Mouse (Mus musculus) heart, adult 9 months (tissue): ENCODE data around the gene Efs.

ENCODE experiments used
- DNase-seq, 2 experiments: peaks; one replicate each; pipeline ENCODE4 v3.0.0; 2022; ENCODE audit warnings: low spot score in 2 of 2

Efs gene

DNA sequence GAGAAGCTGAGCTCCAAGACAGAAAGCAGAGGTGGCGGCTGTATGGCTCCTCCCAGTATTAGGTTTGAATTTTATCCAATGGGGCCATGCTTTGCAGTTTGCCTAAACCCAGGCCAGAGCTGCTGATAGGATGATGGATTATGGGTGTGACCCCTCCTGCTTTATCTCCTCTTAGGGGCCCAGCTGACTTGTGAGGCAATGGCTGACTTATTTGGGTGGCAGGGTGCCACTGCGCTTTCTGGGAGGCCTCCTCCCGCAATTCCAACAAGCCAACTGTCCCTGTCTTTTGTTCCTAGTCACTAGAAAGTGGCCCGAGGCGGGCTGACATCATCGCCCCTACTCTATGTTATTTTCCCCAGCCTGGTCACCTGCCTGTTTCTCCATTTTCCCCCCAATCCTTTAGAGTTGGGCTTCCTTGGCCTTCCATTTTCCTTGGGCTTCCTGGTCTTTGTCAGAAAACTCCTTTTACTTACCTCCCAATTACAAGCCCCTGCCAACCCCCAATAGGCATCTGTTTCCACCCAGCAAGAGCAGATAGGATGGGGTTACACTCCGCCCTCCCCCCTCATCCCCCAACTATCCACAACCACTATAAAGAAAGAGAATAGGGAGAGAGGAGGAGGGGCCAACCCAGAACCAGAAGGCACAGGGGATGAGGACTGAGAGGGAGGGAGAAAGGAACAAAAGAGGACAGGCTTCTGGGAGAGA is 1.1 kb downstream of the Efs start:
- peak; percentile 79 to 82 for DNase-seq

DNA sequence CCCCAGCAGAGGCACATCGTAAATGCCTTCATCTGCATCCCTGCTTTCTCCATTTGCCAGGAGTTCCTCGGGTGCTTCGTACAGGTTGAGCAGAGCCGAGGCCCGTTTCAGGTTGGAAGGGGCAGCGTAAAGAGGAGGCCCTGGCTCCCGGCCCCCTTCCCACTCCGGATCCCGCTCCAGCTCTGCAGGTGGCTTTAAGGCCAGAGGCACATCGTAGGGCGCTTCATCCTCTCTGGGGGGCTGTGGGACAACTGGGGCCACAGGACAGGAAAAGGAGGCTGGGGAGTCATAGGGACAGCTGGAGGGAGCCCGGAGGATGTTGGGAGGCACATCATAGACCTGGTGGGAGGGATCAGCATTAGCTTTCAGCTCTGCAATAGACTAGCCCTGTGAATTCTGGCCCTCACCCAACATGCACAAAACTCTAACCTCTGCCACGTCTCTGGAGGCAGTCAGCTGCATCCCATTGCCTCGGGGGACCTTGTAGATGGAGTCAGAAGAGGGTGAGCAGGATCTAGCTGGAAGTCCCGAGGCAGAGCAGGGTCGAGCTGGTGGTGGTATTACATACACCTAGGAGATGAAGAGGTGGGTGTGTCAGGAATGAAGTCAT is 5.7 kb downstream of the Efs start:
- DNase-seq, result no peak

DNA sequence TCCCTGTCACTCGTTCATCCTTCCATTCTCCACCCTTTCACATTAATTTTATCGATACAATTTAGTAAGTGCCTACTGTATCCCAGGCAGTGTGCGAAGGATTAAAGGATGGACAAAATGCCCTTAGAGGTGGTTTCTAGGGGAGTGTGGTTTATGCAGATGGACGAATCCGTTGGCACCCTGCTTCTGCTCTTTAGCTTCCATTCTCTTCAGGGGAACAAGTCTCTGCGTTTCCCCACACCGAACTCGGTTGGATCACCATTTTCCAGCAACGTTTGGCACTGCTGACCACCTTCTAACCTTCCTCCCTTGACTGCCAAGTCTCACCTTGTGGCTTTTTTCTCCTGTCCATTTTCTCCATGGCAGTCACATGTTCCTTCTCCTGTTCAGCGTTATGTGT is 12.6 kb downstream of the Efs start:
- DNase-seq, result no peak

DNA sequence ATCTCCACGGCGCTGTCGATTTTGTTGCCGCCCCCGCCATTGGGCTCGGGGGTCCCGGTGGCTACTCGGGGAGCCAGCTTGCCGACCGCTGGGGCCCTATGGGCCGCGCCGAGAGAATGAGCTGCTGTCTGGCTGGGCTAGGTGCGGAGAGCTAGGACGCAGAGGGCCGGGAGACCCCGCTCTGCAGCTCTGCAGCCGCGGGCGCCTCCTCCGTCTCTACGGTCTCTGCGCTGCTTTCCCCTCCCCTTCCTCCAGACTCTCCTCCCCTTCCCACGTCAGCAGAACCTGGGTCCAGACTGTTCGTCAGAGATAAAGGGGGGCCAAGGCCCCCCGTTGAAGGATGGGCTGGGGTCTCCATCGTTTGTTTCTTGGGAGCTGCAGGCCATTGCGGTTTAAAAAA is 13.0 kb downstream of the Efs start, which contains the start of gene Slc22a17:
TSS of gene Slc22a17 (minus strand) at position 247 of the 400 bp plus-strand sequence.
- DNase-seq, result peak; percentile 68 to 69

DNA sequence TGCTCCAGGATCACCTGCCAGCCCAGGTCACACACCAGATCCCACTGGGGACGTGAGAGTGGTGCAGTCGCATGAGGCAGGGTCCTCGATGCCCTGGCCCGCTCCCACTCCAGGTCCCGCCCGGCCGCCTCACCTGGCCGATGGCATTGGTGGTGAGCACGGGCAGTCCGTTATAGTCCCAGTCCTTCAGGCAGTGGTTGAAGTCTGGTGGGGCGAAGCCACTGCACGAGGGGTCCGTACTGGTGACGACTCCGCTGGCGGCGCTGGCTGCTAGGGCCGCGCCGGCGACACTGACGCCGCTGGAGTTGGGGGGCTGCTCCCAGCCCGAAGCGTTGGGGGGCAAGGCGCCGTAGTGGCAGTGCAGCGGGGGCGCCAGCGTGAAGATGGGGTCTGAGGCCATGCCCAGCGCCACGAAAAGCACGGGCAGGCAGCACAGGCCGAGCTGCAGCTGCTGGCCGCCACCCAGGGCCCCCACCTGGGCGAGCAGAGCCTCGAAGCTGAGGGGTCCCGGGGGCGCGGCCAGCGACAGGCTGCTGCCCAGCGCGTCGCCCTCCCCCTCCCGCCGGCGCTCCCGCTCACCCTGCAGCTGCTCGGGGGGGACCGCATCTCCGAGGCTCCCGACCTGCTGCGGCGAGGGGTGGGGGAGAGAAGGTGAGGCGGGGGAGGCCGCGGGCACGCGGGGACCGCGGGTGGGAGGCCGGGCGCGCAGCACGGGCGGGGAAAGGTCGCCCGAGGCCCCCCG is 13.6 kb downstream of the Efs start:
- DNase-seq, result no peak

DNA sequence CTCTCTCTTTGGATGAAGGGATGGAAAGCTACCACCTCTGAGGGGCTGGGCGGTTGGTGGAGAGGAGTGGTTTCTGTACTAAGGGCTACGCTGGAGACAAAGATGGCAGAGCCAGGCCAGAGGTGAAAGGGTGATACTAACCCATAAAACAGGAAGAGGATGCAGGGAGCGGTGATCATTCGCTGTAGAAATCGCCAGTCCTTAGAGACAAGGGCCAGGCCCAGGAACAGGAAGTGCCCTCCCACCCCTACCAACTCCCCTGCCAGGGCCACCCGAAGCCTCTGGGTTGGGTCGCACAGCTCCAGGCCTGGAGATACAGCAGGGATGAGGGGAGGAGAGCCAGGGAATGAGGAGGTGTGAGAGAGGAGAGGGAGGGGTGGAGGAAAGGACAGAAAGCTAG is 17.2 kb downstream of the Efs start:
- DNase-seq, result no peak

DNA sequence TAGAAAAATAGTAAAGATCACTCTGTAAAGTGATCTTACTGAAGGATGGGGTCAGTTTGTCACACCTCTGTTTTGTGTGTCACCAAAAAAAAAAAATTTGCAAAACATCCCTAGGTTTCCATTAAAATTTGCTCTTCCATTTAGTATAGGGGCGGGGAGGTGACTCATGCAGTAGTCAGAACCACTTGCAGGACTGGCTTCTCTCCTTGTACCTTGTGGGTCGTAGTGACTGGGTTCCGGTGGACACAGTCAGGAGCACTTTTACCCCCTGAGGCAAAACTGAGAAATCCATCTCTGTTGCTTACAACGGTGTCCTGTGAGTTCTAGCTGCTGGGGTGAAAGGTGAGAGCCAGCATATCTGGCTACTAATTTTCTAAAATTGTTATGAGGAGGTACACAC is 22.3 kb downstream of the Efs start:
- DNase-seq, result no peak

DNA sequence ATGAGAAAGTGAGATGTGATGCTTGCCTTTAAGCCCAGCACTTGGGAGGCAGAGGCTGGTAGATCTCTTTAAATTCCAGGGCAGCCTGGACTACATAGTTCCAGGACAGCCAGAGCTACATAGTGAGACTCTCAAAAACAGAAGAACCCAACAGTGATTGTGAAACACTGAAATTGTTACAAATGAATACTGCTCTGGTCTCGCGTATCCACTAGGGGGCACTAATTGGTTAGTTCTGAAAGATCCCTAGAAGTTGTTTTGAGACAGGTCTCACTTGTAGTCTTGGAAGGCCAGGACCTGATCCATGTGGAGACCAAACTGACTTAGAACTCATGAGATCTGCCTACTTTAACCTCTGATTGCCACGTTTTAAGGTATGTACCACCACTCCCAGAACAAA is 25.5 kb downstream of the Efs start:
- peak; percentile 49 to 74 for DNase-seq

DNA sequence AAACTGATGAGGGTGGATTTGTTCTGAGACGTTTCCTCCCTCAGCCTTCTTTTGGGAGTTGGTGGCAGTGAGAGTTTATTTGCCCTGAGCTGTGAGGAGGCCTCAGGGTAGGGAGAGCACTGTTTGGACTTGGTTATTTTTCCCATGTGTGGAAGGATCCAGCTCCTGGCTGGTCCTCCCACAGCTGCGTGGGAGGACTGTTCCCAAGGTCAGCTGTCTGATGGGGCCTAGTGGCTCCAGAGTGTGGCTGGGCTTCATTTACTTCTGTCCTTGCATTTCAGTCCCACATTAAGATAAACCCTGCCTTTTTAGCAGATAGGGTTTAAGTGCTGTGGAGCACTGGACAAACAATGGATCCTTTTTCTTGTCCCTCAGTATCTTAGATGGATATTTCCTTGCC is 28.5 kb downstream of the Efs start:
- DNase-seq, result no peak

DNA sequence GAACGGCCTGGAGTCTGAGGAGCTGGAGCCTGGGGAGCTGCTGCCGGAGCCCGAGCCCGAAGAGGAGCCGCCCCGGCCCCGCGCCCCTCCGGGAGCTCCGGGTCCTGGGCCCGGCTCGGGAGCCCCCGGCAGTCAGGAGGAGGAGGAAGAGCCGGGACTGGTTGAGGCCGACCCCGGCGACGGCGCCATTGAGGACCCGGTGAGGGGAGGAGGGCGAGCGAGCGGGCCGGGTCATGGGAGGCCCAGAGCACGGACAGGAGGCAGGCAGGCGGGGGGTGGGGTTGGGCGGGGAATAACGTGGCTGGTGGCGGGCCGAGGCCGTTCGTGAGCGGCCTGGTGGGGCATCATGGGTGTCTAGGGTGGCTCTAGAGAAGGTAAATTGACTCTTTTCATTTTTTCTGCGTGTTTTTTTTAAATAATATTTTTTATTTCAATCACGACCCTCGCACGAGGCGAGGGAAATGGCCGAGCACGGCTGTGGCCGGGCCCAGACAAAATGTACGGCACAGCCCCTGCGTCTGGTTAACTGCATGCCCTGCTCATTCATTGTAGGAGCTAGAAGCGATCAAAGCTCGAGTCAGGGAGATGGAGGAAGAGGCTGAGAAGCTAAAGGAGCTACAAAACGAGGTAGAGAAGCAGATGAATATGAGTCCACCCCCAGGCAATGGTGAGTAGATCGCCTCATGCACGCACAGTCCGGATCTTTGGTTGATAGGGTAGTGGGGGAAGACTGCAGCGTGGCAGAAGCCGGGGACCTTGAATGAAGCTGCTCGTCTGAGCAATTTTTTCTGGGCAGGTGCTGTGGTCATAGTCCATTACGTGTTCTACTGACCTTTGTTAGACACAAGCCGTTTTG is 31.4 kb downstream of the Efs start:
- DNase-seq, result no peak

DNA sequence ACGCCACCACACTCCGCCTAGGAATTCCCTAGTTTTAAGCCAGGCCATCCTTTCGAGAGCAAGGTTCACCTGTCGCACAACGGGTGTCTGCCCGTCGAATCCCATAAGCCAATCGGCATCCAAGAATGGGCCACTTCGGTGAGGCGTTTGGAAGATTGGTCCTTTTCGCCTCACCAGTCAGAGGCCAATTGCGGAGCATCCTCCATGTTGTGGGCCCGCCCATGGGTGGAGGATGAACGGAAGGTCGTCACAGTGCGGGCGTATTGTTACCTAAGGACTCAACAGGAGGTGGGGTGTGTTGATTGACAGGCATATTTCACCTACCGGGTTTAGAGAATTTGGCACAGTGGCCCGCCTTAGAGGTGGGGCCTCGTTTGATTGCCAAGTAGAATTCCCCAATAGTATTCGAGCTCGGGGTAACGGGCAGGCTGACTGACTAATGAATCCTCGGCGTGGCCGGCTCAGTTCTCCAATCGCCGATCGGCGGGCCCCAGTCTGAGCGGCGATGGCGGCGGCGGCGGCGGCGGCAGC is 32.2 kb downstream of the Efs start:
- peak; percentile 100 for DNase-seq

DNA sequence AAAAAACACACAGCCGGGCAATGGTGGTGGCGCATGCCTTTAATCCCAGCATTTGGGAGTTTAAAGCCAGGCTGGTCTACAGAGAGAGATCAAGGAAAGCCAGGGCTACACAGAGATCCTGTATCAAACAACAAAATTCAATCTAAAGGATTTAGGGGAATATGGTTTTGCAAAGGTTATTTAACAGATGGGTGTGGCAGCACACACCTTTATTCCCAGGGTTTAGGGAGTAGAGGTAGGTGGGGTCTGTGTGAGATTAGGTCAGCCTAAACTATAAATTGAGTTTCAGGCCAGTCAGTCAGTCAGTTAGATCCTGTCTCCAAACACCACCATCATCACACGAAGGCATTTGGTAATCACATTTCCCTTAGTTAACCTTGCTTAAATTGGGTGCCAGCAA is 33.7 kb downstream of the Efs start, which contains the start of gene Pabpn1:
TSS of gene Pabpn1 (plus strand) at position 301 of the 400 bp plus-strand sequence.
- no peak for DNase-seq

DNA sequence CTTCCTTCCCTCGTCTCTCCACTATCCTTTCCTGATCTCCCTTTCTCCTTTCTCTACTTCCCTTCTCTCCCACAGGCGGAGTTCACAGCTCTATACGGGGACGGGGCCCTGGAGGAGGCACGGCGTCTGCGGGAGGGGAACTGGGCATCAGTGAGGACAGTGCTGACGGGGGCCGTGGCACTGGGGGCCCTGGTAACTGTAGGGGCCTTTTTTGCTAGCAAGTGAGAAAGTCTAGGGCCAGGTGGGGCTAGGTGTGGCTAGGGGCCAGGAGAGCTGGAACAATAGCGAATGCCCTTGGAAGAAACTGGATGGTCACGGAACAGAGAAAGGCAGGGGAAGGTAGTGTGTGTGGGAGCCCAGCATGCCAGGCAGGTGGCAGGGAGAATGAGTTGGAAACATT is 40.6 kb downstream of the Efs start:
- DNase-seq, result no peak

DNA sequence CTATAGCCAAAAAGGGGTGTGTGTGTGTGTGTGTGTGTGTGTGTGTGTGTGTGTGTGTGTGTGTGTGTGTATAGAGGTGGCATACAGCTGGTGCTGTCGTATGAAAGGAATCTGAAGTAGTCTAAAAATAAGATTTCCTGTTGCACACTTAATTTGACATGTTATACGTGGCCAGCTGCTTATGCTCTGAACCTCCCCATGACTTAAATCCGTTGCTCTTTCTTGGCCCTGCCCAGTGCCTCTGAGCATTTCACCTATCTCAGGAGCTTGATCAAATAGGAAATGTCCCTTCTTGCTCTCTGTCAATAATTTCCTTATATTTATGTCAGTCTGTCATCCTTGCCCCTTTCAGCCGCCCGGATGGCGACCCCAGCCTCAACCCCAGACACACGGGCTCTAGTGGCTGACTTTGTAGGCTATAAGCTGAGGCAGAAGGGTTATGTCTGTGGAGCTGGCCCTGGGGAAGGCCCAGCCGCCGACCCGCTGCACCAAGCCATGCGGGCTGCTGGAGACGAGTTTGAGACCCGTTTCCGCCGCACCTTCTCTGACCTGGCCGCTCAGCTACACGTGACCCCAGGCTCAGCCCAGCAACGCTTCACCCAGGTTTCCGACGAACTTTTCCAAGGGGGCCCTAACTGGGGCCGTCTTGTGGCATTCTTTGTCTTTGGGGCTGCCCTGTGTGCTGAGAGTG is 41.8 kb downstream of the Efs start:
- DNase-seq, result no peak

DNA sequence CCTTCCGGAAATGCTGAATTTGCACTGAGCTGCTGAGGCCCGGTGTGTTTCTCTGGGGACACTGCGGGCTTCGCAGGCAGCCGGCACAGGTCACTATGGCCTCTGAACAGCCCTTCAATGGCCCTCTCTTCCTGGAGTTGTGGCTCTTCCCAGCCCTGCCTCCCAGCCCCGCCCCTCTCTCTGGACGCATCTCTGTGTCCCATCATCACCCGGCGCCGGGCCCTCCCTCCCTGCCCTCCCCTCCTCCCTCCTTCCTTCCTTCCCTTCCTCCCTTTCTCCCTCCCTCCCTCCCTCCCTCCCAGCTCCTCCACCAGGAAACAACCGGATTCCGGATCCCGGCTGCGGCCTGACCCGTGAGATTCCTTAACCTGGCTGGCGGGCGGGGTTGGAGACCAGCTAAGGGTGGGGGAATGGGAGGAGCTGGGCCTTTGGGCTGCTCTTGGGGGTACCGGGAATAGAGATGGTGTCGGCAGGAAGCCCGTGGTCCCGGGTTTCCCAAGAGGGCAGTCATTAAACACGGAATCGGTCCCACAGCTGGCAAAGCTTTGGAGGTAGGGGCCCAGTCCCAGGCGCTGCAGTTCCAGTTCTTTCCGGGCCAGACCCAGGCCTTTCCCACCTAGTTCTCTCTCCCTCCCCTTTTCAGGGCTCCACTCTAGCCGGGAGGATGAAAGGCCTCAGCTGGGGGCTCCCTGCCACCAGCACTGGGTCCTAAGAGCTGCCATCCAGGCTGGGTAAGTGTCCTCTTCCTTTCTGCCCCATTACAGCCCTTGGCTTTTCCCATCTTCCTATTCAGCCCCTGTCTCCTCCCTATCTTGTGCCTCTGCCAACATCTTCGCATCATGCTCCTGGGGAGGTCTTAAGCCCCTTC is 42.5 kb downstream of the Efs start, which contains the start of the genes Bcl2l2 and Gm20521:
TSS of gene Bcl2l2 (plus strand) at position 224 of the 868 bp plus-strand sequence.
TSS of gene Gm20521 (plus strand) at position 288 of the 868 bp plus-strand sequence.
- DNase-seq, result peak; percentile 78 to 83

DNA sequence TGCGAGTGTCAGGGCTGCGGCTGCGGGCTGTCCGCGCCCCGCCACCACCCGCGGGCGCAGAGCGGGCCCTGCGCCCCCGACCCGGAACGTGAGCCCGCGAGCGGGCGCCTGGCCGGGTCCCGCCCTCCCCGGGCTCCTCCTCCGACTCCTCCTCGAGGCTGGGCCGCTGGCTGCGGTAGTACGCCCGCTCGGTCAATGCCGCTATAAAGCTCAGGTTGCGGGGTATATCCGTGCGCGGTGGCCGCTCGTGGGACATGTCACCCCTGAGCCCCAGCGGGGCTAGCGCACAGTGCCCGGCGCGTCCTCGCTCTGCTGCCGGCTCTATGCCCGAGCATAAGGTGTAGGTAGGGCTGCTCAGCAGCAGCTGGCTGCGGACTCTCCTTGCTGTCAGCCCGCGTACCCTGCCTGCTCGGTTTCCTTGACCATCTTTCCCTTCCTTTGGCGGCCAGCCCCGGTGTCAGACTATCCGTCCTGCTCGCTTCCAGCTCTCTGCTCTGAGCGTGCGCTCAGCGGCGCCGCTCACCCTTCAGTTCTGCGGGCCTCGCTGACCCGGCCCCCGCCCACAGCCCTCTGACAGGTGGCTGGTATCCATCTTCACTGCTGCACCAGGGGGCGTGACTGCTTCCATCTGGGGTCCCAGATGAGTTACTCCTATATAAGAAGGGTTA is 48.7 kb downstream of the Efs start, which contains the start of gene Ppp1r3e:
TSS of gene Ppp1r3e (minus strand) at position 503 of the 668 bp plus-strand sequence.
- DNase-seq, result peak; percentile 56 to 63

DNA sequence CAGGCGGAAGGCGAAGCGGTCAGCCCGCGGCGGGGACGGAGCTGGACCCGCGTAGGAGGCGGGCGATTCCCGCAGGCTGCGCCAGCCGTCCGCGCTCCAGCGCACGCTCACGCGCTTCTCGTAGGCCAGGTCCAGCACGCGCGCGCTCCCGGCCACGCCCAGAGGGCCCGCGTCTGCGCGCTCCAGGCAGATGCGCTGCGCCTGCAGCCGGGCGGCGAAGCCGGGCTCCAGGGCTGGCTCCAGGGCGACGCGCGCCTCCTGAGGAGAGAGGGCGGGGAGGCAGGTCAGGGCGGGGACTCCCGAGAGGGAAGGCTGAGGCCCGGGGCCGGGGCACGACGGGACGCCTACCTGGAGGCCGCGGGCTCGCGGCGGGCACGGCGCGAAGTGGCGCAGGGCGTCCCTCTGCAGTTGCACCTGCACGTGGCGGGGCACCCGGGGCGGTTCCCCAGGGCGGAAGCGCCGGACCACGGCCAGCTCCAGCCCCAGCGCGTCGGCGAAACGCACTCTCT is 49.3 kb downstream of the Efs start:
- peak; percentile 89 to 91 for DNase-seq

DNA sequence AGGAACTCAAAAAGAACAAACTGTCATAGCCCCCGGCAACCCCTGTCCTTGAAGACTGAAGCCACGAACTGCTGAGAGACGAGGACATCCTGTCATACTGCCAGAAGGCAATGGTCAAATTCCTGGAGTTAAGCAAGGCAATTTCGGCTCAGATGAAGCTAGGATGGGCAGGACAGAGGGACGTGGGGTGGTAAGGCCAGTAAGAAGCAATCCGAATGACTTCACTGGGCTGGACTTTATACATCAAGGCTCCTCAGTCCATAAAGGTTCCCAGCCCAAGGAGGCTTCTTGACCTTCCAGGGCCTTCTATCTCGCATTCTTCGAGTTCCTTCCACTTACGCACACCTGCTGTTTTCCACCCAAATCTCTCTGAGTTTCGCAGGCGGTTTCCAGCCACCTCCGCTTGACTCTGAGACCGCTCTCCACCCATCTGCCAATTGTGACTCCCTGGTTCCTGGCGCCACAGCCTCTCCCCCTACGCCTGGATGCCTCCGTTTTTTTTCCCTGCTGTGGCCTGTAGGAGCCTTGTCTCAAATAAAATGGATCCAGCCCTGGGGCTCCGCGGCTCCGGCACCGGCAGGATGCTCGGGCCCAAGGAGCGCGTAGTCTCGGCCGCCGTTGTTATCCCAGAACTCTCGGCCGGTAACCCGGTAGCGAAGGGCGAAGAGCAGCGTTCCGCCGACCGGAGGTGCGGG is 49.9 kb downstream of the Efs start:
- DNase-seq, result no peak
